Mouse (Mus musculus): ENCODE results near the gene Phlpp2. TPM values are rescaled to one million over a fixed set of nuclear protein-coding genes. Genes with fewer than 3 reads are reported as not detected.

Gene Phlpp2
- polyA plus RNA-seq, 1 experiment from 2014 or later, result 4.4 TPM

- H3K4me1 ChIP-seq (replicated peaks; ENCODE audit: control insufficient read depth, insufficient read depth, low read length), result 0 out of 2 replicates have a peak, but pooled peaks cover 2% of the 10 kb centered on the region
- ATAC-seq (replicated peaks; ENCODE audit: low FRiP score), result no peak
- no peak overlapping the region for H3K9ac ChIP-seq (ENCODE audit: low read length)
- H3K36me3 ChIP-seq (ENCODE audit: control insufficient read depth, insufficient read depth, low read length), result no peaks in the 10 kb centered on the region
- H3K4me2 ChIP-seq (ENCODE audit: low read depth, low read length, severe bottlenecking), result no peak overlapping the region
- 80% methylated on average over 9 of the region's 9 CpGs for WGBS
- H3K9me3 ChIP-seq (ENCODE audit: control insufficient read depth, low read length), result no peaks in the 10 kb centered on the region
- no peak for DNase-seq (ENCODE audit: low spot score)
- no peak overlapping the region for H3K27ac ChIP-seq (ENCODE audit: low read depth, low read length)
- H3K4me3 ChIP-seq (ENCODE audit: low read depth, low read length), result no peak overlapping the region
- peaks cover 9% of the 10 kb centered on the region for H3K27me3 ChIP-seq (ENCODE audit: control insufficient read depth, insufficient read depth, low read length)
These were observed 94.6 kb downstream of the Phlpp2 start for GRCm38 (mm10) chr8:109962896-109963295.

GRCm38 (mm10) chr8:109963421-109963820 lies 95.1 kb downstream of the Phlpp2 start:
- Histone ChIP-seq H3K27me3 (ENCODE audit: control insufficient read depth, insufficient read depth, low read length) (peaks cover 9% of the 10 kb centered on the region), H3K4me2 (ENCODE audit: low read depth, low read length, severe bottlenecking) (no peak overlapping the region), H3K27ac (ENCODE audit: low read depth, low read length) (no peak overlapping the region), H3K4me3 (ENCODE audit: low read depth, low read length) (no peak overlapping the region), H3K4me1 (replicated peaks; ENCODE audit: control insufficient read depth, insufficient read depth, low read length) (0 out of 2 replicates have a peak, but pooled peaks cover 2% of the 10 kb centered on the region), H3K9me3 (ENCODE audit: control insufficient read depth, low read length) (no peaks in the 10 kb centered on the region), H3K9ac (ENCODE audit: low read length) (no peak overlapping the region), H3K36me3 (ENCODE audit: control insufficient read depth, insufficient read depth, low read length) (no peaks in the 10 kb centered on the region)
- no peak for ATAC-seq (replicated peaks; ENCODE audit: low FRiP score)
- WGBS, result 80% methylated on average over 13 of the region's 13 CpGs
- DNase-seq (ENCODE audit: low spot score), result no peak

GRCm38 (mm10) chr8:109964106-109964505 lies 95.8 kb downstream of the Phlpp2 start:
- Histone ChIP-seq H3K27me3 (ENCODE audit: control insufficient read depth, insufficient read depth, low read length) (peaks cover 9% of the 10 kb centered on the region), H3K27ac (ENCODE audit: low read depth, low read length) (no peak overlapping the region), H3K4me1 (replicated peaks; ENCODE audit: control insufficient read depth, insufficient read depth, low read length) (0 out of 2 replicates have a peak, but pooled peaks cover 2% of the 10 kb centered on the region), H3K4me2 (ENCODE audit: low read depth, low read length, severe bottlenecking) (no peak overlapping the region), H3K9ac (ENCODE audit: low read length) (no peak overlapping the region), H3K36me3 (ENCODE audit: control insufficient read depth, insufficient read depth, low read length) (no peaks in the 10 kb centered on the region), H3K9me3 (ENCODE audit: control insufficient read depth, low read length) (no peaks in the 10 kb centered on the region), H3K4me3 (ENCODE audit: low read depth, low read length) (no peak overlapping the region)
- ATAC-seq (replicated peaks; ENCODE audit: low FRiP score) (no peak), DNase-seq (ENCODE audit: low spot score) (no peak)
- WGBS, result 79% methylated on average over 4 of the region's 4 CpGs

GRCm38 (mm10) chr8:109968837-109969236 lies 100.5 kb downstream of the Phlpp2 start:
- H3K4me1 ChIP-seq (replicated peaks; ENCODE audit: control insufficient read depth, insufficient read depth, low read length), result no peaks in the 10 kb centered on the region
- H3K36me3 ChIP-seq (ENCODE audit: control insufficient read depth, insufficient read depth, low read length), result no peaks in the 10 kb centered on the region
- DNase-seq (ENCODE audit: low spot score) (no peak), ATAC-seq (replicated peaks; ENCODE audit: low FRiP score) (no peak)
- 56% methylated on average over 10 of the region's 10 CpGs for WGBS
- no peak overlapping the region for H3K4me2 ChIP-seq (ENCODE audit: low read depth, low read length, severe bottlenecking)
- no peak overlapping the region for H3K4me3 ChIP-seq (ENCODE audit: low read depth, low read length)
- no peaks in the 10 kb centered on the region for H3K27me3 ChIP-seq (ENCODE audit: control insufficient read depth, insufficient read depth, low read length)
- no peak overlapping the region for H3K27ac ChIP-seq (ENCODE audit: low read depth, low read length)
- no peaks in the 10 kb centered on the region for H3K9me3 ChIP-seq (ENCODE audit: control insufficient read depth, low read length)
- no peak overlapping the region for H3K9ac ChIP-seq (ENCODE audit: low read length)

- ATAC-seq (replicated peaks; ENCODE audit: low FRiP score), result no peak
- H3K27ac ChIP-seq (ENCODE audit: low read depth, low read length), result no peak overlapping the region
- 9% methylated on average over 9 of the region's 9 CpGs for WGBS
- H3K4me1 ChIP-seq (replicated peaks; ENCODE audit: control insufficient read depth, insufficient read depth, low read length), result no peaks in the 10 kb centered on the region
- H3K9ac ChIP-seq (ENCODE audit: low read length), result no peak overlapping the region
- H3K27me3 ChIP-seq (ENCODE audit: control insufficient read depth, insufficient read depth, low read length), result no peaks in the 10 kb centered on the region
- no peak for DNase-seq (ENCODE audit: low spot score)
- no peak overlapping the region for H3K4me2 ChIP-seq (ENCODE audit: low read depth, low read length, severe bottlenecking)
- H3K4me3 ChIP-seq (ENCODE audit: low read depth, low read length), result no peak overlapping the region
- H3K36me3 ChIP-seq (ENCODE audit: control insufficient read depth, insufficient read depth, low read length), result no peaks in the 10 kb centered on the region
- H3K9me3 ChIP-seq (ENCODE audit: control insufficient read depth, low read length), result no peaks in the 10 kb centered on the region
These were observed 102.0 kb downstream of the Phlpp2 start for GRCm38 (mm10) chr8:109970323-109970722.

GRCm38 (mm10) chr8:109972901-109973300 lies 104.6 kb downstream of the Phlpp2 start:
- no peaks in the 10 kb centered on the region for H3K27me3 ChIP-seq (ENCODE audit: control insufficient read depth, insufficient read depth, low read length)
- DNase-seq (ENCODE audit: low spot score) (no peak), ATAC-seq (replicated peaks; ENCODE audit: low FRiP score) (no peak)
- H3K36me3 ChIP-seq (ENCODE audit: control insufficient read depth, insufficient read depth, low read length), result no peaks in the 10 kb centered on the region
- 86% methylated on average over 4 of the region's 4 CpGs for WGBS
- no peak overlapping the region for H3K9ac ChIP-seq (ENCODE audit: low read length)
- H3K4me2 ChIP-seq (ENCODE audit: low read depth, low read length, severe bottlenecking), result no peak overlapping the region
- no peak overlapping the region for H3K27ac ChIP-seq (ENCODE audit: low read depth, low read length)
- no peaks in the 10 kb centered on the region for H3K4me1 ChIP-seq (replicated peaks; ENCODE audit: control insufficient read depth, insufficient read depth, low read length)
- no peak overlapping the region for H3K4me3 ChIP-seq (ENCODE audit: low read depth, low read length)
- H3K9me3 ChIP-seq (ENCODE audit: control insufficient read depth, low read length), result no peaks in the 10 kb centered on the region; the same call in 1 of the 2 replicates

GRCm38 (mm10) chr8:109979339-109979738 lies 111.0 kb downstream of the Phlpp2 start:
- ATAC-seq (replicated peaks; ENCODE audit: low FRiP score) (no peak), DNase-seq (ENCODE audit: low spot score) (no peak)
- Histone ChIP-seq H3K4me2 (ENCODE audit: low read depth, low read length, severe bottlenecking) (no peak overlapping the region), H3K36me3 (ENCODE audit: control insufficient read depth, insufficient read depth, low read length) (no peaks in the 10 kb centered on the region), H3K4me3 (ENCODE audit: low read depth, low read length) (no peak overlapping the region), H3K4me1 (replicated peaks; ENCODE audit: control insufficient read depth, insufficient read depth, low read length) (no peaks in the 10 kb centered on the region), H3K27me3 (ENCODE audit: control insufficient read depth, insufficient read depth, low read length) (no peaks in the 10 kb centered on the region), H3K9me3 (ENCODE audit: control insufficient read depth, low read length) (no peaks in the 10 kb centered on the region; the same call in 1 of the 2 replicates), H3K9ac (ENCODE audit: low read length) (no peak overlapping the region), H3K27ac (ENCODE audit: low read depth, low read length) (no peak overlapping the region)
- 76% methylated on average over 6 of the region's 6 CpGs for WGBS

GRCm38 (mm10) chr8:109982386-109983105 lies 114.2 kb downstream of the Phlpp2 start:
- Histone ChIP-seq H3K4me2 (ENCODE audit: low read depth, low read length, severe bottlenecking) (no peak overlapping the region), H3K4me3 (ENCODE audit: low read depth, low read length) (no peak overlapping the region), H3K36me3 (ENCODE audit: control insufficient read depth, insufficient read depth, low read length) (no peaks in the 10 kb centered on the region), H3K27me3 (ENCODE audit: control insufficient read depth, insufficient read depth, low read length) (no peaks in the 10 kb centered on the region), H3K9ac (ENCODE audit: low read length) (no peak overlapping the region), H3K9me3 (ENCODE audit: control insufficient read depth, low read length) (no peaks in the 10 kb centered on the region), H3K4me1 (replicated peaks; ENCODE audit: control insufficient read depth, insufficient read depth, low read length) (no peaks in the 10 kb centered on the region), H3K27ac (ENCODE audit: low read depth, low read length) (no peak overlapping the region)
- no peak for DNase-seq (ENCODE audit: low spot score)
- WGBS, result 78% methylated on average over 15 of the region's 15 CpGs
- ATAC-seq (replicated peaks; ENCODE audit: low FRiP score), result no peak

GRCm38 (mm10) chr8:109983944-109984343 lies 115.6 kb downstream of the Phlpp2 start:
- no peaks in the 10 kb centered on the region for H3K4me1 ChIP-seq (replicated peaks; ENCODE audit: control insufficient read depth, insufficient read depth, low read length)
- H3K4me3 ChIP-seq (ENCODE audit: low read depth, low read length), result no peak overlapping the region
- no peak overlapping the region for H3K9ac ChIP-seq (ENCODE audit: low read length)
- ATAC-seq (replicated peaks; ENCODE audit: low FRiP score) (no peak), DNase-seq (ENCODE audit: low spot score) (no peak)
- no peaks in the 10 kb centered on the region for H3K36me3 ChIP-seq (ENCODE audit: control insufficient read depth, insufficient read depth, low read length)
- H3K9me3 ChIP-seq (ENCODE audit: control insufficient read depth, low read length), result no peaks in the 10 kb centered on the region
- no peaks in the 10 kb centered on the region for H3K27me3 ChIP-seq (ENCODE audit: control insufficient read depth, insufficient read depth, low read length)
- no peak overlapping the region for H3K27ac ChIP-seq (ENCODE audit: low read depth, low read length)
- H3K4me2 ChIP-seq (ENCODE audit: low read depth, low read length, severe bottlenecking), result no peak overlapping the region
- WGBS, result 62% methylated on average over 5 of the region's 5 CpGs
